Mouse (Mus musculus): ENCODE data around the gene Mfsd2b. TPM values are rescaled to one million over a fixed set of nuclear protein-coding genes. Genes with fewer than 3 reads are reported as not detected.

Gene Mfsd2b
- polyA plus RNA-seq, 1 experiment from 2014 or later = 1.7 TPM

GRCm38 (mm10) chr12:4868924-4869323 lies 5.2 kb downstream of the Mfsd2b start:
- ATAC-seq (ENCODE audit: low FRiP score, low TSS enrichment) (no peak), DNase-seq (no peak)
- WGBS = 82% methylated on average over 8 of the region's 8 CpGs
- no peak overlapping the region for H3K9ac ChIP-seq (replicated peaks; ENCODE audit: low read length)
- H3K27ac ChIP-seq (replicated peaks; ENCODE audit: low read depth, low read length) = no peak overlapping the region
- H3K4me3 ChIP-seq (replicated peaks; ENCODE audit: low read depth, low read length) = no peak overlapping the region
- H3K9me3 ChIP-seq (ENCODE audit: control insufficient read depth, low read length) = no peaks in the 10 kb centered on the region
- H3K36me3 ChIP-seq (ENCODE audit: control insufficient read depth, insufficient read depth, low read length) = no peaks in the 10 kb centered on the region
- H3K4me2 ChIP-seq (ENCODE audit: low read length) = no peak overlapping the region
- H3K4me1 ChIP-seq (ENCODE audit: control insufficient read depth, insufficient read depth, low read length) = peaks cover 4% of the 10 kb centered on the region; the same call in 1 of the 2 replicates
- H3K27me3 ChIP-seq (ENCODE audit: control insufficient read depth, insufficient read depth, low read length) = no peaks in the 10 kb centered on the region

GRCm38 (mm10) chr12:4864338-4864690 lies 9.8 kb downstream of the Mfsd2b start:
- ATAC-seq (ENCODE audit: low FRiP score, low TSS enrichment) (no peak), DNase-seq (no peak)
- H3K4me1 ChIP-seq (ENCODE audit: control insufficient read depth, insufficient read depth, low read length) = no peaks in the 10 kb centered on the region
- no peak overlapping the region for H3K27ac ChIP-seq (replicated peaks; ENCODE audit: low read depth, low read length)
- 75% methylated on average over 4 of the region's 4 CpGs for WGBS
- no peaks in the 10 kb centered on the region for H3K36me3 ChIP-seq (ENCODE audit: control insufficient read depth, insufficient read depth, low read length)
- H3K9me3 ChIP-seq (ENCODE audit: control insufficient read depth, low read length) = no peaks in the 10 kb centered on the region
- H3K4me3 ChIP-seq (replicated peaks; ENCODE audit: low read depth, low read length) = no peak overlapping the region
- no peak overlapping the region for H3K4me2 ChIP-seq (ENCODE audit: low read length)
- H3K27me3 ChIP-seq (ENCODE audit: control insufficient read depth, insufficient read depth, low read length) = no peaks in the 10 kb centered on the region
- H3K9ac ChIP-seq (replicated peaks; ENCODE audit: low read length) = no peak overlapping the region

- WGBS = 82% methylated on average over 4 of the region's 4 CpGs
- Histone ChIP-seq H3K27ac (replicated peaks; ENCODE audit: low read depth, low read length) (no peak overlapping the region), H3K27me3 (ENCODE audit: control insufficient read depth, insufficient read depth, low read length) (no peaks in the 10 kb centered on the region), H3K4me3 (replicated peaks; ENCODE audit: low read depth, low read length) (no peak overlapping the region), H3K36me3 (ENCODE audit: control insufficient read depth, insufficient read depth, low read length) (no peaks in the 10 kb centered on the region), H3K4me2 (ENCODE audit: low read length) (no peak overlapping the region), H3K9ac (replicated peaks; ENCODE audit: low read length) (no peak overlapping the region), H3K4me1 (ENCODE audit: control insufficient read depth, insufficient read depth, low read length) (no peaks in the 10 kb centered on the region), H3K9me3 (ENCODE audit: control insufficient read depth, low read length) (no peaks in the 10 kb centered on the region)
- peak; percentile 37 for DNase-seq
- ATAC-seq (ENCODE audit: low FRiP score, low TSS enrichment) = no peak
Measured at GRCm38 (mm10) chr12:4863654-4864337, 10.4 kb downstream of the Mfsd2b start.

- no peak overlapping the region for H3K4me2 ChIP-seq (ENCODE audit: low read length)
- no peak overlapping the region for H3K9ac ChIP-seq (replicated peaks; ENCODE audit: low read length)
- DNase-seq = no peak
- no peaks in the 10 kb centered on the region for H3K27me3 ChIP-seq (ENCODE audit: control insufficient read depth, insufficient read depth, low read length)
- H3K36me3 ChIP-seq (ENCODE audit: control insufficient read depth, insufficient read depth, low read length) = no peaks in the 10 kb centered on the region
- no peak overlapping the region for H3K4me3 ChIP-seq (replicated peaks; ENCODE audit: low read depth, low read length)
- 91% methylated on average over 4 of the region's 4 CpGs for WGBS
- no peaks in the 10 kb centered on the region for H3K4me1 ChIP-seq (ENCODE audit: control insufficient read depth, insufficient read depth, low read length)
- ATAC-seq (ENCODE audit: low FRiP score, low TSS enrichment) = no peak
- H3K27ac ChIP-seq (replicated peaks; ENCODE audit: low read depth, low read length) = no peak overlapping the region
- no peaks in the 10 kb centered on the region for H3K9me3 ChIP-seq (ENCODE audit: control insufficient read depth, low read length)
Measured at GRCm38 (mm10) chr12:4862672-4863071, 11.5 kb downstream of the Mfsd2b start.

GRCm38 (mm10) chr12:4859241-4859914 lies 14.8 kb downstream of the Mfsd2b start:
- WGBS = 36% methylated on average over 11 of the region's 11 CpGs
- DNase-seq = peak; percentile 20

GRCm38 (mm10) chr12:4856834-4857233 lies 17.3 kb downstream of the Mfsd2b start:
- no peaks in the 10 kb centered on the region for H3K27me3 ChIP-seq (ENCODE audit: control insufficient read depth, insufficient read depth, low read length)
- 96% methylated on average over 2 of the region's 2 CpGs for WGBS

More at GRCm38 (mm10) chr12:4859241-4859914, 14.8 kb downstream of the Mfsd2b start:
- no peak overlapping the region for H3K9ac ChIP-seq (replicated peaks; ENCODE audit: low read length)
- ATAC-seq (ENCODE audit: low FRiP score, low TSS enrichment) = peak; percentile 69
- no peaks in the 10 kb centered on the region for H3K27me3 ChIP-seq (ENCODE audit: control insufficient read depth, insufficient read depth, low read length)
- peaks cover 10% of the 10 kb centered on the region; the same call in 1 of the 2 replicates for H3K36me3 ChIP-seq (ENCODE audit: control insufficient read depth, insufficient read depth, low read length)
- no peaks in the 10 kb centered on the region for H3K4me1 ChIP-seq (ENCODE audit: control insufficient read depth, insufficient read depth, low read length)
- H3K9me3 ChIP-seq (ENCODE audit: control insufficient read depth, low read length) = no peaks in the 10 kb centered on the region
- peak overlapping the region; percentile 26; the same call in 1 of the 2 replicates for H3K27ac ChIP-seq (replicated peaks; ENCODE audit: low read depth, low read length)
- no peak overlapping the region for H3K4me2 ChIP-seq (ENCODE audit: low read length)
- no peak overlapping the region for H3K4me3 ChIP-seq (replicated peaks; ENCODE audit: low read depth, low read length)

GRCm38 (mm10) chr12:4856160-4856559 lies 18.0 kb downstream of the Mfsd2b start:
- DNase-seq = no peak
- no peak overlapping the region for H3K4me2 ChIP-seq (ENCODE audit: low read length)
- WGBS = 93% methylated on average over 5 of the region's 5 CpGs

More at GRCm38 (mm10) chr12:4856834-4857233, 17.3 kb downstream of the Mfsd2b start:
- Histone ChIP-seq H3K4me2 (ENCODE audit: low read length) (no peak overlapping the region), H3K9ac (replicated peaks; ENCODE audit: low read length) (no peak overlapping the region), H3K36me3 (ENCODE audit: control insufficient read depth, insufficient read depth, low read length) (peaks cover 10% of the 10 kb centered on the region; the same call in 1 of the 2 replicates), H3K27ac (replicated peaks; ENCODE audit: low read depth, low read length) (no peak overlapping the region), H3K4me3 (replicated peaks; ENCODE audit: low read depth, low read length) (no peak overlapping the region), H3K4me1 (ENCODE audit: control insufficient read depth, insufficient read depth, low read length) (no peaks in the 10 kb centered on the region), H3K9me3 (ENCODE audit: control insufficient read depth, low read length) (no peaks in the 10 kb centered on the region)
- DNase-seq (no peak), ATAC-seq (ENCODE audit: low FRiP score, low TSS enrichment) (no peak)

GRCm38 (mm10) chr12:4843741-4844140 lies 30.4 kb downstream of the Mfsd2b start:
- no peaks in the 10 kb centered on the region for H3K36me3 ChIP-seq (ENCODE audit: control insufficient read depth, insufficient read depth, low read length)
- ATAC-seq (ENCODE audit: low FRiP score, low TSS enrichment) (peak; percentile 38; the same call in 1 of the 2 replicates), DNase-seq (peak; percentile 71)
- peak overlapping the region; percentile 48 for H3K9ac ChIP-seq (replicated peaks; ENCODE audit: low read length)
- peaks cover 14% of the 10 kb centered on the region for H3K4me1 ChIP-seq (ENCODE audit: control insufficient read depth, insufficient read depth, low read length)
- H3K4me2 ChIP-seq (ENCODE audit: low read length) = peak overlapping the region; percentile 74
- H3K9me3 ChIP-seq (ENCODE audit: control insufficient read depth, low read length) = no peaks in the 10 kb centered on the region
- peak overlapping the region; percentile 64 for H3K4me3 ChIP-seq (replicated peaks; ENCODE audit: low read depth, low read length)
- H3K27me3 ChIP-seq (ENCODE audit: control insufficient read depth, insufficient read depth, low read length) = peaks cover 5% of the 10 kb centered on the region; the same call in 1 of the 2 replicates
- WGBS = 0% methylated on average over 12 of the region's 12 CpGs
- H3K27ac ChIP-seq (replicated peaks; ENCODE audit: low read depth, low read length) = no peak overlapping the region; the same call in 1 of the 2 replicates

More at GRCm38 (mm10) chr12:4856160-4856559, 18.0 kb downstream of the Mfsd2b start:
- Histone ChIP-seq H3K4me1 (ENCODE audit: control insufficient read depth, insufficient read depth, low read length) (no peaks in the 10 kb centered on the region), H3K27ac (replicated peaks; ENCODE audit: low read depth, low read length) (no peak overlapping the region), H3K9me3 (ENCODE audit: control insufficient read depth, low read length) (no peaks in the 10 kb centered on the region), H3K9ac (replicated peaks; ENCODE audit: low read length) (no peak overlapping the region), H3K27me3 (ENCODE audit: control insufficient read depth, insufficient read depth, low read length) (no peaks in the 10 kb centered on the region), H3K36me3 (ENCODE audit: control insufficient read depth, insufficient read depth, low read length) (peaks cover 14% of the 10 kb centered on the region; the same call in 1 of the 2 replicates), H3K4me3 (replicated peaks; ENCODE audit: low read depth, low read length) (no peak overlapping the region)
- no peak for ATAC-seq (ENCODE audit: low FRiP score, low TSS enrichment)
